In genomic region chr1:171247453-171247841, GRCm38 (mm10) we compare ENCODE assay signal across 8 mouse cellular contexts. TPM values are rescaled to one million over a fixed set of nuclear protein-coding genes. Genes with fewer than 3 reads are reported as not detected.
DNase-seq lines count a peak whose midpoint lies in the region; ATAC-seq lines count a peak whose summit lies in the region.

No protein-coding gene starts in this region.

- intact Hi-C loops in left cerebral cortex, postnatal 36 days (cut with DNase I), result no loop called here

- H3K36me3 ChIP-seq in kidney, embryonic 15.5 days, result peaks cover 31% of the 10 kb centered on the region
- peaks cover 21% of the 10 kb centered on the region for H3K36me3 ChIP-seq in hindbrain, embryonic 15.5 days
- peaks cover 22% of the 10 kb centered on the region for H3K36me3 ChIP-seq in midbrain, embryonic 13.5 days

- WGBS in kidney, embryonic 15.5 days, result 6% methylated on average over 13 of the region's 13 CpGs
- 14% methylated on average over 13 of the region's 13 CpGs for whole genome bisulfite sequencing in hindbrain, embryonic 15.5 days
- WGBS in midbrain, embryonic 13.5 days, result 16% methylated on average over 13 of the region's 13 CpGs

- H3K27ac ChIP-seq in kidney, embryonic 15.5 days, result peak overlapping the region; percentile 91
- peak overlapping the region; percentile 55 for H3K27ac ChIP-seq in hindbrain, embryonic 15.5 days (replicated peaks)
- H3K27ac ChIP-seq in midbrain, embryonic 13.5 days, result peak overlapping the region; percentile 72

- H3K4me2 ChIP-seq in kidney, embryonic 15.5 days, result peak overlapping the region; percentile 80
- peak overlapping the region; percentile 53 for H3K4me2 ChIP-seq in hindbrain, embryonic 15.5 days
- H3K4me2 ChIP-seq in midbrain, embryonic 13.5 days (replicated peaks), result peak overlapping the region; percentile 80

- no peak for DNase-seq in kidney, postnatal 4 days
- DNase-seq in gastrocnemius, postnatal 10 days, result no peak
- DNase-seq in thymus, postnatal 0 days (ENCODE audit: low spot score), result no peak
- no peak for DNase-seq in left cerebral cortex, postnatal 36 days (ENCODE audit: low spot score in 2 of 2)

- H3K9me3 ChIP-seq in kidney, embryonic 15.5 days (replicated peaks), result no peaks in the 10 kb centered on the region
- H3K9me3 ChIP-seq in hindbrain, embryonic 15.5 days, result no peaks in the 10 kb centered on the region
- no peaks in the 10 kb centered on the region for H3K9me3 ChIP-seq in midbrain, embryonic 13.5 days

- peak overlapping the region; percentile 35 for H3K9ac ChIP-seq in kidney, embryonic 15.5 days
- H3K9ac ChIP-seq in hindbrain, embryonic 15.5 days, result peak overlapping the region; percentile 4
- H3K9ac ChIP-seq in midbrain, embryonic 13.5 days (replicated peaks), result peak overlapping the region; percentile 56

- H3K4me3 ChIP-seq in kidney, embryonic 15.5 days (replicated peaks), result peak overlapping the region; percentile 69
- H3K4me3 ChIP-seq in hindbrain, embryonic 15.5 days, result peak overlapping the region; percentile 83
- H3K4me3 ChIP-seq in midbrain, embryonic 13.5 days (replicated peaks), result peak overlapping the region; percentile 68

- no peaks in the 10 kb centered on the region for H3K27me3 ChIP-seq in kidney, embryonic 15.5 days
- H3K27me3 ChIP-seq in hindbrain, embryonic 15.5 days, result no peaks in the 10 kb centered on the region
- no peaks in the 10 kb centered on the region for H3K27me3 ChIP-seq in midbrain, embryonic 13.5 days

- peaks cover 64% of the 10 kb centered on the region for H3K4me1 ChIP-seq in kidney, embryonic 15.5 days
- peaks cover 48% of the 10 kb centered on the region for H3K4me1 ChIP-seq in hindbrain, embryonic 15.5 days (replicated peaks)
- peaks cover 55% of the 10 kb centered on the region for H3K4me1 ChIP-seq in midbrain, embryonic 13.5 days (replicated peaks)

- 0 out of 2 replicates have a peak, but pooled peaks have one; percentile 2 for ATAC-seq in kidney, embryonic 15.5 days (replicated peaks; ENCODE audit: low FRiP score)
- ATAC-seq in common myeloid progenitor, adult 5-6 weeks (replicated peaks; ENCODE audit: low read depth, poor library complexity, severe bottlenecking), result peak; percentile 16
- no peak for ATAC-seq in hindbrain, embryonic 15.5 days (ENCODE audit: low FRiP score, low read depth)
- peak; percentile 8 for ATAC-seq in midbrain, embryonic 13.5 days

RNA-seq across cellular contexts. Expression of gene Adamts4, which starts 2.8 kb away (rescaled TPM):
- polyA plus RNA-seq in kidney, embryonic 15.5 days (2015; fragmentation: Nextera tagmentation; extraction: Ambion mirVana), result 10.7 and 11.6 TPM in 2 replicates
- not detected in 2 replicates for total RNA-seq in common myeloid progenitor, adult 5-6 weeks (2017)
- polyA plus RNA-seq in hindbrain, embryonic 15.5 days (2015; fragmentation: Nextera tagmentation; extraction: Ambion mirVana), result 5.6 and 6.2 TPM in 2 replicates
- 6.5 and 7.4 TPM in 2 replicates for polyA plus RNA-seq in midbrain, embryonic 13.5 days (2015; fragmentation: Nextera tagmentation; extraction: Ambion mirVana)
- total RNA-seq in gastrocnemius, postnatal 10 days (2021), result 1 to 10 TPM; 3.9 to 8.0 TPM
- 0.68 and 0.86 TPM in 2 replicates for polyA plus RNA-seq in thymus, postnatal 0 days (2015; fragmentation: Nextera tagmentation; extraction: Ambion mirVana)
- 10 to 100 TPM; 11.1 to 16.4 TPM for total RNA-seq in left cerebral cortex, postnatal 36 days (2021)

RNA-seq across cellular contexts. Expression of gene Ndufs2, which starts 3.7 kb away (rescaled TPM):
- 276 and 283 TPM in 2 replicates for polyA plus RNA-seq in kidney, embryonic 15.5 days (2015; fragmentation: Nextera tagmentation; extraction: Ambion mirVana)
- 198 and 334 TPM in 2 replicates for total RNA-seq in common myeloid progenitor, adult 5-6 weeks (2017)
- polyA plus RNA-seq in hindbrain, embryonic 15.5 days (2015; fragmentation: Nextera tagmentation; extraction: Ambion mirVana), result 233 and 245 TPM in 2 replicates
- polyA plus RNA-seq in midbrain, embryonic 13.5 days (2015; fragmentation: Nextera tagmentation; extraction: Ambion mirVana), result 231 and 234 TPM in 2 replicates
- 100 to 1,000 TPM; 468 to 578 TPM for total RNA-seq in gastrocnemius, postnatal 10 days (2021)
- 215 and 218 TPM in 2 replicates for polyA plus RNA-seq in thymus, postnatal 0 days (2015; fragmentation: Nextera tagmentation; extraction: Ambion mirVana)
- 100 to 1,000 TPM; 252 to 309 TPM for total RNA-seq in left cerebral cortex, postnatal 36 days (2021)

RNA-seq across cellular contexts. Expression of gene Fcer1g, which starts 13.3 kb away (rescaled TPM):
- 35.0 and 36.9 TPM in 2 replicates for polyA plus RNA-seq in kidney, embryonic 15.5 days (2015; fragmentation: Nextera tagmentation; extraction: Ambion mirVana)
- total RNA-seq in common myeloid progenitor, adult 5-6 weeks (2017), result 58.4 and 94.7 TPM in 2 replicates
- 24.9 and 30.7 TPM in 2 replicates for polyA plus RNA-seq in hindbrain, embryonic 15.5 days (2015; fragmentation: Nextera tagmentation; extraction: Ambion mirVana)
- polyA plus RNA-seq in midbrain, embryonic 13.5 days (2015; fragmentation: Nextera tagmentation; extraction: Ambion mirVana), result 20.2 and 20.8 TPM in 2 replicates
- 10 to 100 TPM; 10.4 to 13.3 TPM for total RNA-seq in gastrocnemius, postnatal 10 days (2021)
- 93.8 and 97.1 TPM in 2 replicates for polyA plus RNA-seq in thymus, postnatal 0 days (2015; fragmentation: Nextera tagmentation; extraction: Ambion mirVana)
- total RNA-seq in left cerebral cortex, postnatal 36 days (2021), result 10 to 100 TPM; 13.5 to 13.8 TPM

RNA-seq across cellular contexts. Expression of gene Apoa2, which starts 22.6 kb away (rescaled TPM):
- polyA plus RNA-seq in kidney, embryonic 15.5 days (2015; fragmentation: Nextera tagmentation; extraction: Ambion mirVana), result 45.5 and 97.5 TPM in 2 replicates
- total RNA-seq in common myeloid progenitor, adult 5-6 weeks (2017), result 3.7 TPM in 1 of 2 replicates, not detected in the other
- 6.0 and 6.3 TPM in 2 replicates for polyA plus RNA-seq in hindbrain, embryonic 15.5 days (2015; fragmentation: Nextera tagmentation; extraction: Ambion mirVana)
- 2.6 and 5.1 TPM in 2 replicates for polyA plus RNA-seq in midbrain, embryonic 13.5 days (2015; fragmentation: Nextera tagmentation; extraction: Ambion mirVana)
- 1 to 10 TPM in 1 of 2 experiments, not detected in 1; 4.2 TPM for total RNA-seq in gastrocnemius, postnatal 10 days (2021)
- 4.0 and 5.1 TPM in 2 replicates for polyA plus RNA-seq in thymus, postnatal 0 days (2015; fragmentation: Nextera tagmentation; extraction: Ambion mirVana)
- 1 to 10 TPM; 1.8 to 2.3 TPM for total RNA-seq in left cerebral cortex, postnatal 36 days (2021)

RNA-seq across cellular contexts. Expression of gene B4galt3, which starts 22.7 kb away (rescaled TPM):
- 80.4 and 94.3 TPM in 2 replicates for polyA plus RNA-seq in kidney, embryonic 15.5 days (2015; fragmentation: Nextera tagmentation; extraction: Ambion mirVana)
- total RNA-seq in common myeloid progenitor, adult 5-6 weeks (2017), result 11.0 and 32.0 TPM in 2 replicates
- polyA plus RNA-seq in hindbrain, embryonic 15.5 days (2015; fragmentation: Nextera tagmentation; extraction: Ambion mirVana), result 105 and 107 TPM in 2 replicates
- 99.0 and 99.8 TPM in 2 replicates for polyA plus RNA-seq in midbrain, embryonic 13.5 days (2015; fragmentation: Nextera tagmentation; extraction: Ambion mirVana)
- 10 to 100 TPM; 11.0 to 17.6 TPM for total RNA-seq in gastrocnemius, postnatal 10 days (2021)
- 43.9 and 50.6 TPM in 2 replicates for polyA plus RNA-seq in thymus, postnatal 0 days (2015; fragmentation: Nextera tagmentation; extraction: Ambion mirVana)
- total RNA-seq in left cerebral cortex, postnatal 36 days (2021), result 10 to 100 TPM; 63.6 to 64.6 TPM

Comparison
In these comparisons a context has a peak if more than half of its experiments do, and no peak if none do; other contexts are left out.
1. H3K9ac ChIP-seq: peak in every context shown above with its lines; median percentile 56 in midbrain, embryonic 13.5 days; 35 in kidney, embryonic 15.5 days; 4 in hindbrain, embryonic 15.5 days.